Mouse (Mus musculus): ENCODE measurements around the gene Slc46a2. TPM values are rescaled to one million over a fixed set of nuclear protein-coding genes. Genes with fewer than 3 reads are reported as not detected.

Gene Slc46a2
- 2.5 TPM in 1 of 2 replicates, not detected in the other for polyA plus RNA-seq (2012; rRNA removed)

DNA sequence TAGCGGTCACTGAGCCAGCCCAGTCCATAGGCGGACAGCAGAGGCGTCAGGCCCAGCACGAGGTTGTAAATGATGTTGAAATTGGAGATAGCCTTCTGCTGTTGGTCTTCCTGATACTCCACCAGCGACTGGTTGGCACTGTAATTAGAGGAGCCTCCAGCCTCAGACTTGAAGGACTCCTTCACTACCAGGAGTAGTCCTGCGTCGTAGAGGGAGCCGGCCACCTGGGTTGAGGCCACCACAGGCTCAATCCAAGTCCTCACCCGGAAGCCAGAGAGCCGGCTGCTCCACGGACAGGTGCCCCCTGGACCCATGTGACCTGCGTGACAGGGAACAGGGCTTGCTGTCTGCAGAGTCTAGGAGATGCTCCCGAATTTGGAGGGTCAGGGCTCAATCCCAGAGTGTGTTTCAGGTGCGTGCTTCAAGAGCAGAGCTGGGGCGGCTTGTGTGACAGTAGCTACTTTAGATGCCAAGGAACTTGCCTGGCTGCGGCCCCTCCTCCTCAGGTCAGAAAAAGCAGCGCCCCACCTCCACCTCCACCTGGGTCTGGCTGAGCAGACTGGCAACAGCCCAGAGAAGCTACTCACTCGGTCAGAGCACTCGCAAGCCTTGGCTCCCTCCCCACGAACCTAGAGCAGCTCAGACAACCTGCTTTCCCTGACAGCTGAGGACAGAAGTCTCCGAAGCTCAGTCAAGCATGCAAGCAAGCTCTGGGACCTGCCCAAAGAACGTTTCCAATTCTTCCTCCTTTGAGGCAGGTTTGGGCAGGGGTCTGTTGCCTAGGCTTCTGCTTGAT lies at the start of gene Slc46a2:
Gene Slc46a2, minus strand, starts transcription at position 449 of the 796 bp plus-strand sequence.
- WGBS: 17% methylated on average over 22 of the region's 22 CpGs
- H3K4me3 ChIP-seq (replicated peaks; ENCODE audit: extremely low read depth, low read depth, low read length): no peak within 1 kb of the TSS

DNA sequence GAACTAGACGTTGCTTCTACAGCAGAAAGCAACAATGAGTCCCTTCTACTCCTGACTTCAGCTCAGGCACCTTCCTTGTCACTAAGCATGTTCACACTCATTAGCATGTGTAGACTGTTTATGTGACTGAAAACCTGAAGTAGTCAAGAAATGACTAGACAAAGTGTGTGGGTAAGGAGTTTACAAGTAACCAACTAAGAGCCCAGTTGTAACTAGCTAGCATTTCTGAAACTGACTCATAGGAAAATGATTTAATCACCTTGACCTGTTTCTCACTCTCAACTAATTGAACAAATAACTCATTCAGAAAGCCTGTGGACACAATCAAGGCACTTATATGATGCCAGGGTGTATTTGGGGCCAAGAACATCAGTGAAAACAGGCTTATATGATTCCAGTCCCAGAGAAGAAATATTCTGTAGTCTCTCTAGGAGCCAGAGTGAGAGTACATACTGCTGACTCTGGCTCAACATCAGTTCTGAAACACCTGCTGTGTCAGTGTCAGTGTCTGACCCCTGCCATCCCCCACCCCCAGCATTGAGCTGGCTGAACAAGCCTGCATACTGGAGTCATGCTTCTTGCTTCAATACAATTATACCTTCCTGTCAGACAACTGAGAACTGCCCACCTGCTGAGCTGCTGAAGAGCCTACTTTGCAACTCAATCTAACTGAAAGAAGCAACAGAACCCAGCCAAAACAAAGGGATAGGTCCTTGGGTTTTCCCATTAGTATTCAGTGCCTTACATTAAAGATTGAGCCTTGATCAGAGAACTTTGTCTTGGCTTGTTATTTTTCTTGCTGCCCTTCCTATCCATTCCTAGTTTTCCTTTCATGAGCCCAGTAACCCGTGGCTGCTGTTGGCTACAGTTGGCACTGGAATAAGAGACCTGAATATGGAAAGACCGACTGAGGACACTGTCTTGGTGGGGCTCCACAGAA lies 48.8 kb upstream of the Slc46a2 start, which contains the start of gene Mup6:
Gene Mup6, plus strand, starts transcription at position 890 of the 940 bp plus-strand sequence.
- 42% methylated on average over 3 of the region's 3 CpGs for WGBS
- DNase-seq: no peak
- H3K4me1 ChIP-seq (ENCODE audit: control insufficient read depth, insufficient read depth, low read length): no peaks in the 10 kb centered on the region
- no peak within 1 kb of the TSS for H3K4me3 ChIP-seq (replicated peaks; ENCODE audit: extremely low read depth, low read depth, low read length)
- no peak for TF ChIP-seq CTCF (IDR thresholded peaks at IDR 0.05; ENCODE audit: insufficient read depth, low read length)
- no peak for TF ChIP-seq POLR2A (IDR thresholded peaks at IDR 0.05; ENCODE audit: borderline replicate concordance, extremely low read depth, low read depth, low read length)

More for the DNA sequence above, at the start of gene Slc46a2:
- TF ChIP-seq POLR2A (IDR thresholded peaks at IDR 0.05; ENCODE audit: borderline replicate concordance, extremely low read depth, low read depth, low read length) (no peak), CTCF (IDR thresholded peaks at IDR 0.05; ENCODE audit: insufficient read depth, low read length) (no peak)
- H3K4me1 ChIP-seq (ENCODE audit: control insufficient read depth, insufficient read depth, low read length): no peaks in the 10 kb centered on the region
- no peak for DNase-seq

DNA sequence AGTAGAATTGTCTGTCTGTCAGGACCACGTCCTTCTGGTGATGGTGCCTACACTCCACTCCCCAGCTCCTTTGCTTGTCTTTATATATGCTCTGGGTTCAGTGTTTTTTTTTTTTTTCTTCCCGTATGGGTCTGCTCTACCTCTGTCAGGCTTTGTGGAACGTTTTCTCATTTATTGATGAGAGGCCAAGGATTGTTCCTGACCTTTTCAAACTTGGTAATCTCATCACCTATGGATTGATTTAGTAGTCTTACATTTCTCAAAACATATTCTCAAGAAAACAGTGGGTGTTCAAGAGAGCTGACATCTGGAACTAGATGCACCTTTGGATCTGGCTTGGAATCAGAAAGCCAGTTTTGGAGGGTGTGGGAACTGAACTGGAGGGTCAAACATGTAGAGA lies 45.8 kb upstream of the Slc46a2 start, which contains the start of gene Mup4:
Gene Mup4, minus strand, starts transcription at position 101 of the 400 bp plus-strand sequence.
- Histone ChIP-seq H3K4me1 (ENCODE audit: control insufficient read depth, insufficient read depth, low read length) (no peaks in the 10 kb centered on the region), H3K4me3 (replicated peaks; ENCODE audit: extremely low read depth, low read depth, low read length) (no peak within 1 kb of the TSS)
- TF ChIP-seq POLR2A (IDR thresholded peaks at IDR 0.05; ENCODE audit: borderline replicate concordance, extremely low read depth, low read depth, low read length) (no peak), CTCF (IDR thresholded peaks at IDR 0.05; ENCODE audit: insufficient read depth, low read length) (no peak)
- no peak for DNase-seq
- 63% methylated on average over 3 of the region's 3 CpGs for WGBS

DNA sequence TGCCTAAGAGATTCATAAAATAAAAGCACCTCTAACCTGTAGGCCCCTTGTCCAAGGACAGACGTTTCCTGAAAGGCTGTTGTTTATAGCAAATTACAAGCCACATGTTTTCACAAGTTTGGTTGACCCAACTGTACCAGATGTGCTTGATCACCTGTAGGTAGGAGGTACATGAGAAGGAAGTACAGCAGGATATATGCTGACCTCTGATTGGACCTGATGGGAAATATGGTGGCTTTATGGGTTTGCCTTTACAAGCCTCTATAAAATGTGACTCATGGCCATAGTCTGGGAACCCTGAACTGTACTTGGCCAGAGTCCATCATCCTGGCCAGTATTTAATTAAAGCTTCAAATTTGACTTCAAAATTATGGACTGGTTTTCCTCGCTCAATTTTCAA lies 22.7 kb upstream of the Slc46a2 start:
- DNase-seq: no peak
- TF ChIP-seq CTCF (IDR thresholded peaks at IDR 0.05; ENCODE audit: insufficient read depth, low read length) (no peak), POLR2A (IDR thresholded peaks at IDR 0.05; ENCODE audit: borderline replicate concordance, extremely low read depth, low read depth, low read length) (no peak)
- Histone ChIP-seq H3K4me1 (ENCODE audit: control insufficient read depth, insufficient read depth, low read length) (no peaks in the 10 kb centered on the region), H3K4me3 (replicated peaks; ENCODE audit: extremely low read depth, low read depth, low read length) (no peak overlapping the region)
- 54% methylated on average over 2 of the region's 2 CpGs for WGBS

DNA sequence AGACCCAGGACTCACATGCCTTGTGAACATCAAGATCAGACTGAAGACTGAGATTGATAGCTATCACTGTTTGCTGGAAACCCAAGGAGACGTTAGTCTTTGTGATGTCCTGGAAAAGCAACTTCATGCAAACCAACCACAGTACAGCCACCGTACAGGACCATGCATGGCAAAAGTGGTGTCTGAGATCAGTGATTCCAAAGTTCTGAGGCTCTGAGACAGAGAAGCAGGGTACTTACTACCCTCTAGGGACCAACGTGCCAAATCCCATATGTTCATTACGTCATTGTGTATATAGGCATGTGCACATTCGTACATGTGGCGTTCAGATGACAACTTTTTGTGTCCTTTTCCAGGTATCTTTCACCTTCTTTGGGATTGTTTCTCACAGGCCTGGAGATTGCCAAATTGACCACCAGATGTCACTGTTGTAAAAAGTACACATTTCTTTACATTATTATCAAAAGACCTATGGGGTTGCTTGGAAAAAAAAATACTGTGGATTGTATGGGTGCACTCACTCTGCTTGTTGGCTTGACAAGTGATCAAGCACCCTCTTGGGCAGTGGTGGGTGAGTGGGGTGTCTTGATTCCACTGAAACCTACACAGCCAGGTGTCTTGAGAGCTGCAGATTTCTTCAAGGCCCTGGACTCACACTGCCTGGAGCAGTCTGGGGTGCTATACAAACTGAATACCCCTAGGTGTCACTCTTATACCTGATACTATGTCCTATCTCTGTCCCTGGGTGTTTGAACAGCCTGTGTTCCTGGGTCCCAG lies 17.8 kb upstream of the Slc46a2 start:
- TF ChIP-seq CTCF (IDR thresholded peaks at IDR 0.05; ENCODE audit: insufficient read depth, low read length) (0 out of 2 replicates have a peak, but pooled peaks have one; percentile 5), POLR2A (IDR thresholded peaks at IDR 0.05; ENCODE audit: borderline replicate concordance, extremely low read depth, low read depth, low read length) (no peak)
- Histone ChIP-seq H3K4me3 (replicated peaks; ENCODE audit: extremely low read depth, low read depth, low read length) (no peak overlapping the region), H3K4me1 (ENCODE audit: control insufficient read depth, insufficient read depth, low read length) (no peaks in the 10 kb centered on the region)
- no peak for DNase-seq
- WGBS: 57% methylated on average over 6 of the region's 6 CpGs

DNA sequence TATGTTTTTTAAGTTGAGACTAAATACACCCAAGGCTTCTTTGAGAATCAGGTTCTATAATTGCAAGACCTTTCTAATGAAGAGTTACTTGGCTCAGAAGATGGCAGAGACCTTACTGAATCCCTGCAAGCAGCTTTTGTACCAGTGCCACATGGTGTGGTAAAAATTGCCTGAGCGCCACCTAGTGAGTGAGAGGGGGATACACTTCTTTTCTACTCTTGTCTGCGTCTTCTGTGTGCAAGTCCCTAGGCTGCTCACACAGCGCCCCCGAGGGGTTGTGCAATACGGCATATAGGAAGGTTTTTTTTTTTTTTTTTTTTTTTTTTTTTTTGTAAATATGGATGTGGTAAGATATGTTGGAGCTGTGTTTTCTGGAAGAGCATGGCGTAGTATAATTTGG lies 13.5 kb upstream of the Slc46a2 start:
- DNase-seq: peak; percentile 54
- 9% methylated on average over 6 of the region's 6 CpGs for WGBS
- TF ChIP-seq CTCF (IDR thresholded peaks at IDR 0.05; ENCODE audit: insufficient read depth, low read length): peak; percentile 64
- TF ChIP-seq POLR2A (IDR thresholded peaks at IDR 0.05; ENCODE audit: borderline replicate concordance, extremely low read depth, low read depth, low read length): no peak
- H3K4me1 ChIP-seq (ENCODE audit: control insufficient read depth, insufficient read depth, low read length): no peaks in the 10 kb centered on the region
- H3K4me3 ChIP-seq (replicated peaks; ENCODE audit: extremely low read depth, low read depth, low read length): no peak overlapping the region

DNA sequence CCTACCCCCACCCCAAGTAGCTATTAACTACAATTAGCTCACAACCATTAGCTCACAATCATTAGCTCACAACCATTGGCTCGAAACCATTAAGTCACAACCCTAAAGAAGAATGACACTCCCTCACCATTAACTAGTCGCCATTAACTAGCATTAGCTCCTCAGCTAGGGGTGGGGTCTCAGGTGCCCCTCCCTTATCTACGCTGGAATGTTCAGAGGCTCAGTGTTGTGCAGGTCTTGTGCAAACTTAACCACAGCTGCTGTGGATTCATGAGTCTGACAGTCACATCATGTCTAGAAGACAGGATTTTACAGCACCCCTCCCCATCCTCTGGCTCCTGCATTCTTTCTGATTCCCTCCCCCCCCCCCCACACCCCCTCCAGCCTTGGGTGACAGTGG lies 12.8 kb upstream of the Slc46a2 start:
- no peak for DNase-seq
- Histone ChIP-seq H3K4me1 (ENCODE audit: control insufficient read depth, insufficient read depth, low read length) (no peaks in the 10 kb centered on the region), H3K4me3 (replicated peaks; ENCODE audit: extremely low read depth, low read depth, low read length) (no peak overlapping the region)
- WGBS: 80% methylated on average over 3 of the region's 3 CpGs
- TF ChIP-seq POLR2A (IDR thresholded peaks at IDR 0.05; ENCODE audit: borderline replicate concordance, extremely low read depth, low read depth, low read length) (no peak), CTCF (IDR thresholded peaks at IDR 0.05; ENCODE audit: insufficient read depth, low read length) (no peak)

DNA sequence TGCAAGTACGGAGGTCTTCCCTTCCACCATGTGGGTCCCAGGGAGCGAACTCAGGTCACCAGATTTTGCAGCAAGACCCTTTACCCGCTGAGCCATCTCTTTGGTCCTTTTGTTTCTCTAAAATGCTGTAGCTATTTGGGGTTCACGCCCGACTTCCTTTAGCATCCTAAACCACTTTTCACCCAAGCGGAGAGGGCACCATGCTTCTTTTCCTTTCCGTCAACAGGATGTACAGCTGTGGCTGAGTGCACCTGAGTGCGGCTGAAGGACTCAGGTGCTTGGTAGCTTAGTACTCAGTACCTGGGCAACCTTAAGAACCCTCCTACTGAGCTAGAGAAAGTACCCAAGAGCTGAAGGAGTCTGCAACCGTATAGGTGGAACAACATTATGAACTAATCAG lies 10.2 kb upstream of the Slc46a2 start:
- H3K4me3 ChIP-seq (replicated peaks; ENCODE audit: extremely low read depth, low read depth, low read length): no peak overlapping the region
- WGBS: 69% methylated on average over 9 of the region's 9 CpGs
- DNase-seq: no peak
- no peaks in the 10 kb centered on the region for H3K4me1 ChIP-seq (ENCODE audit: control insufficient read depth, insufficient read depth, low read length)
- TF ChIP-seq CTCF (IDR thresholded peaks at IDR 0.05; ENCODE audit: insufficient read depth, low read length): no peak
- TF ChIP-seq POLR2A (IDR thresholded peaks at IDR 0.05; ENCODE audit: borderline replicate concordance, extremely low read depth, low read depth, low read length): no peak

DNA sequence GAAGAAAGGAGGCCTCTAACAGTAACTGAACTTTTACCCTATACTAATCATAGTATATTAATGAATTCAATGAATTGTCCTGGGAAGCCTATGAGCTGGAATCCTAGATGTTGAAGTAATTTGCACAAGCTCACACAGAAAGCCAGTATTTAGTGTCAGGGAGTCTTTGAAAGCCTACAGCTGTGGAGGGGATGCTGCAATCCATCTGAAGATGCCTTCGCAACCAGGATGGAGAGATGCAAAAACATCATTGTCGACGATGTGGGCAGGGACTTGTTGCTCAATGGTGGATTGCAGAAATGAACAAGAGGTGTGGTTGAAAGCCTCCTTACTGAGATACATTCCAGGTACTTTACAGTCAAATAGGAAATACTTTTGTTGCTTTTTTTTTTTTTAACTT lies 3.1 kb upstream of the Slc46a2 start:
- TF ChIP-seq POLR2A (IDR thresholded peaks at IDR 0.05; ENCODE audit: borderline replicate concordance, extremely low read depth, low read depth, low read length) (no peak), CTCF (IDR thresholded peaks at IDR 0.05; ENCODE audit: insufficient read depth, low read length) (no peak)
- Histone ChIP-seq H3K4me1 (ENCODE audit: control insufficient read depth, insufficient read depth, low read length) (no peaks in the 10 kb centered on the region), H3K4me3 (replicated peaks; ENCODE audit: extremely low read depth, low read depth, low read length) (no peak overlapping the region)
- 73% methylated on average over 3 of the region's 3 CpGs for WGBS
- no peak for DNase-seq

Data from lung, adult 2 months (tissue).